Mouse (Mus musculus) ES-Bruce4 (cell line): Measurements from ENCODE around the gene Hibadh.

ENCODE experiments used
- CTCF ChIP-seq: IDR thresholded peaks from one replicate; pipeline ENCODE4 v1.8.1; 2011; ENCODE audit warnings: low read depth, low read length
- EP300 ChIP-seq: IDR thresholded peaks from 2 replicates; pipeline ENCODE4 v1.6.1; 2011; ENCODE audit warnings: low read depth, low read length; ENCODE audit not compliant: insufficient read depth
- POLR2A ChIP-seq: IDR thresholded peaks from one replicate; pipeline ENCODE4 v1.8.1; 2011; ENCODE audit warnings: low read length; ENCODE audit not compliant: insufficient read depth

DNA sequence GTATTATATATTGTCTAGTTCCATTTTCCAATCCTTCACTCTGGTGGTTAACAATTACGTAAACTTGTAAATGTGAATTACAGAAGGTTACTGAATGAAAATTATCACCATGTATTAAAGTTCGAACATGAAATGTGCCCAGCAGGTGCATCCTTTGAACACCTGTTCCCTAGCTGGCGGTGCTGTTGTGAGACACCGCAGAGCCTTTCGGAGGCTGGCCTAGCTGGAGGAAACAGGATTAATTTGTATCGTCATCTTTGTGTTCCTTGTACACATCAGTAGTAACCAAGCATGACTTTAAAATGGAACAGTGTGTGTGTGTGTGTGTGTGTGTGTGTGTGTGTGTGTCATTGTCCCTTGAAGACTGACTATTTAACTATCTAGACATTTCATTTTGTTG, 7.8 kb upstream of the Hibadh start:
- TF ChIP-seq CTCF (no peak), POLR2A (no peak), EP300 (no peak)
